Mouse (Mus musculus) heart, adult 2 months (tissue): ENCODE data around the gene Siah2.

Experiments used
- CTCF ChIP-seq: fragments of 200-600 bp; IDR thresholded peaks from 2 replicates; pipeline ENCODE4 v1.8.1; 2022; ENCODE audit warnings: antibody characterized with exemption, mild to moderate bottlenecking, moderate library complexity
- POLR2A ChIP-seq: fragments of 200-500 bp; IDR thresholded peaks from 2 replicates; pipeline ENCODE4 v1.6.1; 2011; ENCODE audit warnings: mild to moderate bottlenecking, low read depth, low read length, control low read depth; ENCODE audit not compliant: insufficient read depth

DNA sequence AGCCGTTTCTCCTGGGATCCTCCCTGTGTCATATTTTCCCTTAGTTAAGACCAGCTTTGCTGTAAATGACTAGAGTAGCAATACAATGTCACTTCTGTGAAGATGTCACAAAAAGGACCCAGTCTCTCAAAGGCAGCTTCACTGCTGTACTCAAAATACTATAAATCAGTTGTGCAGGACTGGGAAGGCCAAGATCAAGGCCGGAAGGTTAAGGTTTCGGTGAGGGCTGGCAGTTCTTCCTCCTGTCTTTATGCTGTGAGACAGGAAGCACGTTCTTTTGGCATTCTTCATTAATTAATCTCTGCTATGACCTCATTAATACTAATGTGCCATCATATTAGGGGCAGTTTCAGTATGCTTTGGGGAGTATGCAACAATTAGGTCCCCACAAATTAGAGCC lies 5.7 kb upstream of the Siah2 start:
- TF ChIP-seq CTCF (no peak), POLR2A (no peak)
